Mouse (Mus musculus) limb, embryonic 11.5 days (tissue): Measurements from ENCODE around the gene Klhl21. TPM values are rescaled to one million over a fixed set of nuclear protein-coding genes. Genes with fewer than 3 reads are reported as not detected.

Experiments used
- ATAC-seq: fragments of 200-750 bp; cut with Nextera tagmentation; 2 replicates; pipeline ENCODE4 v1.8.0; 2017; ENCODE audit warnings: low read depth; ENCODE audit not compliant: insufficient number of reproducible peaks, low FRiP score, low TSS enrichment
- DNase-seq: peaks from one replicate; pipeline ENCODE4 v3.0.0-alpha.2; 2015; ENCODE audit warnings: low spot score
- H3K27ac ChIP-seq: fragments of 300-500 bp; sonication (generic); replicated peaks from 2 replicates; pipeline ENCODE4 v1.5.1; 2014; ENCODE audit warnings: low read depth, mild to moderate bottlenecking, low read length
- H3K27me3 ChIP-seq: fragments of 300-500 bp; sonication (generic); 2 replicates; pipeline ENCODE4 v1.6.1; 2014; ENCODE audit warnings: mild to moderate bottlenecking, low read length, mixed read lengths; ENCODE audit not compliant: control insufficient read depth, insufficient read depth
- H3K36me3 ChIP-seq: fragments of 300-500 bp; sonication (generic); 2 replicates; pipeline ENCODE4 v1.6.1; 2014; ENCODE audit warnings: mild to moderate bottlenecking, low read length, moderate library complexity, mixed read lengths; ENCODE audit not compliant: control insufficient read depth, insufficient read depth
- H3K4me1 ChIP-seq: fragments of 300-500 bp; sonication (generic); 2 replicates; pipeline ENCODE4 v1.6.1; 2014; ENCODE audit warnings: low read length, mixed read lengths; ENCODE audit not compliant: control insufficient read depth, insufficient read depth
- H3K4me2 ChIP-seq: fragments of 300-500 bp; sonication (generic); 2 replicates; pipeline ENCODE4 v1.6.1; 2014; ENCODE audit warnings: low read depth, mild to moderate bottlenecking, moderate library complexity; ENCODE audit not compliant: severe bottlenecking
- H3K4me3 ChIP-seq: fragments of 300-500 bp; sonication (generic); 2 replicates; pipeline ENCODE4 v1.5.1; 2014; ENCODE audit warnings: low read depth, low read length
- H3K9ac ChIP-seq: fragments of 300-500 bp; sonication (generic); 2 replicates; pipeline ENCODE4 v1.6.1; 2014; ENCODE audit warnings: mild to moderate bottlenecking, low read length
- H3K9me3 ChIP-seq: fragments of 300-500 bp; sonication (generic); 2 replicates; pipeline ENCODE4 v1.6.1; 2016; ENCODE audit warnings: low read length; ENCODE audit not compliant: control insufficient read depth
- WGBS: fragments of 180-500 bp; shearing (Covaris S2); extraction: QIAGEN DNeasy Blood & Tissue Kit; methylation state at CpG from one replicate; pipeline ENCODE4 v1.1.7; 2014; 5-methylcytosine and 5-hydroxymethylcytosine counted together
- polyA plus RNA-seq: library from polyadenylated mRNA; unstranded; fragments of >200 nt; fragmentation: Nextera tagmentation; extraction: Ambion mirVana; gene quantifications from 2 replicates; pipeline ENCODE4 v1.2.1, GENCODE M21; 2014

The Klhl21 gene
- polyA plus RNA-seq, 1 experiment from 2014 or later = 4.7 TPM

DNA sequence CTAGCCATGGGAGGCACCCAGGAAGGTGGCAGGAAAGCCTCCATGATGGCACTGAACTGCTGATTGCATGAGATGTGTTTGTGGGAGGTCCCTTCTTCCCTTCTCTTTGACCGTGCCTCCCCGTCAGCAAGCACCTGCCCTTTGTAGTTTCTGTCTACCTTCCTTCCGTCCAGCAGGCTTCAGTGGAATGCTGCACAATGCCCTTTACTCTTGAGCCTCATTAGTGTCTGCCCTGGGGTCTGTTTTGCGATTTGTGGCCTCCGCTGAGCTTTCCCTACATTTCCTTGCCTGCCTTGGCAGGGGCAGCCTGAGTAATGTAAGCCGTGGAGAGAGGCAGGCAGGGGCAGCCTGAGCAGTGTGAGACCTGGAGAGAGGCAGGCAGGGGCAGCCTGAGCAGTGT lies 36.0 kb downstream of the Klhl21 start:
- ATAC-seq (no peak), DNase-seq (no peak)
- Histone ChIP-seq H3K9ac (no peak overlapping the region), H3K9me3 (no peaks in the 10 kb centered on the region), H3K27me3 (no peaks in the 10 kb centered on the region), H3K27ac (no peak overlapping the region), H3K36me3 (peaks cover 40% of the 10 kb centered on the region), H3K4me2 (no peak overlapping the region), H3K4me1 (peaks cover 7% of the 10 kb centered on the region), H3K4me3 (no peak overlapping the region)
- 68% methylated on average over 6 of the region's 6 CpGs for WGBS

GRCm38 (mm10) chr4:152062390-152063110 lies 53.9 kb downstream of the Klhl21 start:
- Histone ChIP-seq H3K9ac (no peak overlapping the region), H3K36me3 (peaks cover 15% of the 10 kb centered on the region), H3K4me2 (no peak overlapping the region), H3K4me3 (no peak overlapping the region), H3K9me3 (no peaks in the 10 kb centered on the region), H3K4me1 (no peaks in the 10 kb centered on the region), H3K27ac (no peak overlapping the region), H3K27me3 (no peaks in the 10 kb centered on the region)
- no peak for ATAC-seq
- WGBS = 76% methylated on average over 9 of the region's 9 CpGs
- no peak for DNase-seq

- DNase-seq = no peak
- no peaks in the 10 kb centered on the region for H3K9me3 ChIP-seq
- no peaks in the 10 kb centered on the region for H3K36me3 ChIP-seq
- H3K4me1 ChIP-seq = no peaks in the 10 kb centered on the region
- H3K4me3 ChIP-seq = no peak overlapping the region
- no peak overlapping the region for H3K9ac ChIP-seq
- no peak overlapping the region for H3K4me2 ChIP-seq
- ATAC-seq = no peak
- no peak overlapping the region for H3K27ac ChIP-seq
- H3K27me3 ChIP-seq = no peaks in the 10 kb centered on the region
Observed at GRCm38 (mm10) chr4:152067280-152067679, 58.7 kb downstream of the Klhl21 start.

Other genes starting within 250 kb of the Klhl21 start
- 106 and 109 TPM in 2 replicates for gene Camta1, start 146.9 kb upstream of the Klhl21 start, polyA plus RNA-seq
- 90.9 and 93.2 TPM in 2 replicates for gene Dnajc11, start 75.1 kb upstream of the Klhl21 start, polyA plus RNA-seq
- 27.3 and 29.5 TPM in 2 replicates for gene Thap3, start 19.8 kb upstream of the Klhl21 start, polyA plus RNA-seq
- 28.6 and 29.4 TPM in 2 replicates for gene Phf13, start 12.5 kb upstream of the Klhl21 start, polyA plus RNA-seq
- gene Zbtb48, start 18.9 kb downstream of the Klhl21 start, polyA plus RNA-seq = 21.0 and 23.9 TPM in 2 replicates
- gene Tas1r1, start 29.8 kb downstream of the Klhl21 start, polyA plus RNA-seq = 0.40 and 0.75 TPM in 2 replicates
- gene Nol9, start 30.5 kb downstream of the Klhl21 start, polyA plus RNA-seq = 38.1 and 40.3 TPM in 2 replicates
- gene Plekhg5, start 63.7 kb downstream of the Klhl21 start, polyA plus RNA-seq = 8.8 and 8.9 TPM in 2 replicates
- 0.38 and 0.79 TPM in 2 replicates for gene Tnfrsf25, start 107.1 kb downstream of the Klhl21 start, polyA plus RNA-seq
- gene Espn, start 143.6 kb downstream of the Klhl21 start, polyA plus RNA-seq = 1.6 and 1.9 TPM in 2 replicates
- not detected in 2 replicates for gene Hes2, start 150.1 kb downstream of the Klhl21 start, polyA plus RNA-seq
- gene Acot7, start 169.3 kb downstream of the Klhl21 start, polyA plus RNA-seq = 32.1 and 33.3 TPM in 2 replicates